Mouse (Mus musculus): Measurements from ENCODE around the gene Sec62. TPM values are rescaled to one million over a fixed set of nuclear protein-coding genes. Genes with fewer than 3 reads are reported as not detected.

Gene Sec62
- total and polyA plus RNA-seq, 3 experiments = 35.6 to 171 (median 75.4) TPM

DNA sequence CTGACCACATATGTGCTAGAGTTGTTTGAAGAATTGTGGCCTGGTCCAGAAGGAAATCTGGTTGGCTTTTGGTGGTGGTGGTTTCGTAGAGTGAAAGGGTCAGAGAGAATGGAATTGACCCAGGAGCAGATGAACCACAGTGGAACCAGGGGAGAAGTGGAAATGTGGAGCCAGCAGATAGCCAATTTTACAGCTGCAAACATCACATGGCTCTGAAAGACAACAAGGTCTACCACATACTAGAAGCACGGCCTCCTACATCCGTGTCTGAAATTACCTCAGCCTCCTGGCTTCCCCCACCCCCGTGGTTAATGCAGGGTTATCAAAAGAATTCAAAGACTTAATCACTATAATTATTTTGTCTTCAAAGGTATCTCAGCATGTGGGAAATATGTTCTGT, 27.8 kb upstream of the Sec62 start:
- Histone ChIP-seq H3K27me3 (ENCODE audit: control insufficient read depth in 1 of 2, insufficient read depth in 2 of 2, low read length in 2 of 2) (no peaks in the 10 kb centered on the region), H3K9ac (ENCODE audit: control insufficient read depth, low read depth, low read length, poor library complexity, severe bottlenecking) (peak overlapping the region; percentile 54), H3K79me2 (ENCODE audit: control insufficient read depth, insufficient read depth, low read length, poor library complexity) (no peaks in the 10 kb centered on the region), H3K36me3 (ENCODE audit: control insufficient read depth in 1 of 2, insufficient read depth in 2 of 2, low read length in 2 of 2) (peaks cover 0 to 12% of the 10 kb centered on the region in 2 experiments; a peak in 2 of 4 replicates), H3K4me1 (ENCODE audit: control insufficient read depth in 1 of 2, insufficient read depth in 2 of 2, low read length in 2 of 2) (peaks cover 7 to 18% of the 10 kb centered on the region in 2 experiments), H3K9me3 (replicated peaks; ENCODE audit: insufficient read depth, low read length) (no peaks in the 10 kb centered on the region), H3K4me3 (ENCODE audit: control insufficient read depth in 1 of 2, insufficient read depth in 1 of 2, low read depth in 2 of 2, low read length in 2 of 2) (peak overlapping the region; percentile 60 to 86), H3K27ac (ENCODE audit: control insufficient read depth, low read depth, low read length) (peak overlapping the region; percentile 83)
- TF ChIP-seq USF1 (IDR thresholded peaks at IDR 0.05; ENCODE audit: low read depth, low read length) (0 out of 2 replicates have a peak, but pooled peaks have one; percentile 23), TAL1 (IDR thresholded peaks at IDR 0.05; ENCODE audit: low read length) (peak; percentile 55; the same call in 1 of the 2 replicates), MXI1 (IDR thresholded peaks at IDR 0.05; ENCODE audit: low read depth, low read length) (peak; percentile 26; the same call in 1 of the 2 replicates), GABPA (IDR thresholded peaks at IDR 0.05; ENCODE audit: low read depth, low read length) (no peak), EP300 (IDR thresholded peaks at IDR 0.05; ENCODE audit: low read depth in 1 of 2, low read length in 2 of 2) (peak; percentile 40 to 43), TCF12 (IDR thresholded peaks at IDR 0.05; ENCODE audit: low read depth, low read length) (peak; percentile 53; the same call in 1 of the 2 replicates), MAX (IDR thresholded peaks at IDR 0.05; ENCODE audit: low read length) (peak; percentile 50; the same call in 1 of the 2 replicates), SIN3A (IDR thresholded peaks at IDR 0.05; ENCODE audit: low read length) (no peak)
- no peak for DNase-seq (ENCODE audit: low read depth, low spot score)

DNA sequence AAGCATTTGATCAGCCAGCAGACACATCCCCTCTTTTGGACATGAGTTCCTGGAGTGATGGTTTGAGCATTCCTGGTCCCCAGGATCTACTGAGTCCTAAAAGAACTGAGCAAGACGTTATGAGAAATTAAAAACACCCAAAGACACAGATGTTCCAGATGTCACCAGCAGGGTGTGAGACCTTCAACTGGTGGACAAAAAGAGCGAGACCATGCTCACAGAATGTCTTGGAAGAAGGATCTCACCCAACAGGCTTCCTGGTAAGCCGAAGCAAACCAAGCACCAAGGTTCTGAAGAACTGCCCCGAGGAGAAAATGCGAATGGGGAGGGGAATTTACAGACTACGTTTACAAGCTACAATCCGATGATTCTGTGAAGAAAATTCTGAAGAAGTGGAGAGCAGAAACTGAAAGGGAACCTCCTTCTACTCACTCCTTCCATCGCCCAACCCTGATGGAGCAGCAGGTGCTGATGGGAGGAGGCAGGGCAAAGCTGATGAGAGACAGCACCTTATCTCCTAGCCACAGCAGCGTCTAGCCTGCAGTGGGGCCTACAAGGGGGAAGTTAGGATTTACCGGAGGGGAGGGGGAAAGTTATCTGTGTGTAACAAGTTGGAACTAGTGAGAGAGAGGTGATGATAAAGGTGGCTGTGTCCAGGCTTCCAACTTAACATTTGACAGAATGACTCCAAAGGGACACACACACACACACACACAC, 27.2 kb upstream of the Sec62 start:
- Histone ChIP-seq H3K9ac (ENCODE audit: control insufficient read depth, low read depth, low read length, poor library complexity, severe bottlenecking) (peak overlapping the region; percentile 54), H3K4me3 (ENCODE audit: control insufficient read depth in 1 of 2, insufficient read depth in 1 of 2, low read depth in 2 of 2, low read length in 2 of 2) (peak overlapping the region; percentile 60 to 86)
- TF ChIP-seq SMC3 (IDR thresholded peaks at IDR 0.05; ENCODE audit: low read depth, low read length) = no peak
- TF ChIP-seq MXI1 (IDR thresholded peaks at IDR 0.05; ENCODE audit: low read depth, low read length) = peak; percentile 45; the same call in 1 of the 2 replicates
- peak; percentile 99 for TF ChIP-seq MAZ (IDR thresholded peaks at IDR 0.05; ENCODE audit: low read depth, low read length)
- TF ChIP-seq POLR2A (IDR thresholded peaks at IDR 0.05; ENCODE audit: control insufficient read depth in 1 of 2, insufficient read depth in 1 of 2, low read depth in 1 of 2, low read length in 2 of 2, poor library complexity in 1 of 2) = peak in 1 of 2 experiments; percentile 44; a peak in 1 of 4 replicates
- peak; percentile 8 for TF ChIP-seq MAX (IDR thresholded peaks at IDR 0.05; ENCODE audit: low read length)
- TF ChIP-seq USF2 (IDR thresholded peaks at IDR 0.05; ENCODE audit: borderline replicate concordance in 1 of 2, insufficient read depth in 1 of 2, low read depth in 1 of 2, low read length in 2 of 2) = no peak
- peak; percentile 75; the same call in 1 of the 2 replicates for TF ChIP-seq CHD2 (IDR thresholded peaks at IDR 0.05; ENCODE audit: low read length)
- TF ChIP-seq E2F4 (IDR thresholded peaks at IDR 0.05; ENCODE audit: borderline replicate concordance, low read depth, low read length) = no peak
- no peak for TF ChIP-seq ZKSCAN1 (IDR thresholded peaks at IDR 0.05; ENCODE audit: low read depth, low read length)
- TF ChIP-seq MEF2A (IDR thresholded peaks at IDR 0.05; ENCODE audit: extremely low read depth, insufficient replicate concordance, low read depth, low read length, poor library complexity, severe bottlenecking) = 0 out of 2 replicates have a peak, but pooled peaks have one; percentile 58
- TF ChIP-seq ZNF384 (IDR thresholded peaks at IDR 0.05; ENCODE audit: low read depth, low read length) = peak; percentile 40; the same call in 1 of the 2 replicates
- TF ChIP-seq ETS1 (IDR thresholded peaks at IDR 0.05; ENCODE audit: low read depth, low read length) = peak; percentile 98
- no peak for TF ChIP-seq ZMIZ1 (IDR thresholded peaks at IDR 0.05; ENCODE audit: low read depth, low read length)
- TF ChIP-seq POLR2AphosphoS5 (IDR thresholded peaks at IDR 0.05; ENCODE audit: borderline replicate concordance, low read depth, low read length) = no peak
- peak; percentile 80 for TF ChIP-seq POLR2AphosphoS2 (IDR thresholded peaks at IDR 0.05; ENCODE audit: low read length)
- TF ChIP-seq TAL1 (IDR thresholded peaks at IDR 0.05; ENCODE audit: low read length) = peak; percentile 99
- peak; percentile 83 for TF ChIP-seq BHLHE40 (IDR thresholded peaks at IDR 0.05; ENCODE audit: borderline replicate concordance, low read depth, low read length)
- TF ChIP-seq RCOR1 (IDR thresholded peaks at IDR 0.05; ENCODE audit: low read depth, low read length) = peak; percentile 99
- peak; percentile 69 for TF ChIP-seq MYB (IDR thresholded peaks at IDR 0.05; ENCODE audit: low read depth, low read length)
- TF ChIP-seq UBTF (IDR thresholded peaks at IDR 0.05; ENCODE audit: borderline replicate concordance, insufficient read depth, low read depth, low read length) = no peak
- 0 out of 2 replicates have a peak, but pooled peaks have one; percentile 12 for TF ChIP-seq ELF1 (IDR thresholded peaks at IDR 0.05; ENCODE audit: low read depth, low read length)
- TF ChIP-seq TBP (IDR thresholded peaks at IDR 0.05; ENCODE audit: low read depth, low read length) = peak; percentile 77
- TF ChIP-seq ZC3H11A (IDR thresholded peaks at IDR 0.05; ENCODE audit: low read depth, low read length) = no peak

More for the DNA sequence above, 27.2 kb upstream of the Sec62 start:
- H3K27me3 ChIP-seq (ENCODE audit: control insufficient read depth in 1 of 2, insufficient read depth in 2 of 2, low read length in 2 of 2) = no peaks in the 10 kb centered on the region
- peak; percentile 98 for DNase-seq (ENCODE audit: low read depth, low spot score)
- H3K79me2 ChIP-seq (ENCODE audit: control insufficient read depth, insufficient read depth, low read length, poor library complexity) = no peaks in the 10 kb centered on the region
- H3K36me3 ChIP-seq (ENCODE audit: control insufficient read depth in 1 of 2, insufficient read depth in 2 of 2, low read length in 2 of 2) = peaks cover 0 to 14% of the 10 kb centered on the region in 2 experiments; a peak in 2 of 4 replicates
- no peaks in the 10 kb centered on the region for H3K9me3 ChIP-seq (replicated peaks; ENCODE audit: insufficient read depth, low read length)
- peaks cover 7 to 24% of the 10 kb centered on the region in 2 experiments for H3K4me1 ChIP-seq (ENCODE audit: control insufficient read depth in 1 of 2, insufficient read depth in 2 of 2, low read length in 2 of 2)
- H3K27ac ChIP-seq (ENCODE audit: control insufficient read depth, low read depth, low read length) = peak overlapping the region; percentile 83

Measured in MEL (cell line).